Mouse (Mus musculus): Measurements from ENCODE around the gene Pde1a.

Pde1a gene

GRCm38 (mm10) chr2:80046751-80047513 is 82.3 kb downstream of the Pde1a start:
- DNase-seq (ENCODE audit: low spot score): no peak

DNA sequence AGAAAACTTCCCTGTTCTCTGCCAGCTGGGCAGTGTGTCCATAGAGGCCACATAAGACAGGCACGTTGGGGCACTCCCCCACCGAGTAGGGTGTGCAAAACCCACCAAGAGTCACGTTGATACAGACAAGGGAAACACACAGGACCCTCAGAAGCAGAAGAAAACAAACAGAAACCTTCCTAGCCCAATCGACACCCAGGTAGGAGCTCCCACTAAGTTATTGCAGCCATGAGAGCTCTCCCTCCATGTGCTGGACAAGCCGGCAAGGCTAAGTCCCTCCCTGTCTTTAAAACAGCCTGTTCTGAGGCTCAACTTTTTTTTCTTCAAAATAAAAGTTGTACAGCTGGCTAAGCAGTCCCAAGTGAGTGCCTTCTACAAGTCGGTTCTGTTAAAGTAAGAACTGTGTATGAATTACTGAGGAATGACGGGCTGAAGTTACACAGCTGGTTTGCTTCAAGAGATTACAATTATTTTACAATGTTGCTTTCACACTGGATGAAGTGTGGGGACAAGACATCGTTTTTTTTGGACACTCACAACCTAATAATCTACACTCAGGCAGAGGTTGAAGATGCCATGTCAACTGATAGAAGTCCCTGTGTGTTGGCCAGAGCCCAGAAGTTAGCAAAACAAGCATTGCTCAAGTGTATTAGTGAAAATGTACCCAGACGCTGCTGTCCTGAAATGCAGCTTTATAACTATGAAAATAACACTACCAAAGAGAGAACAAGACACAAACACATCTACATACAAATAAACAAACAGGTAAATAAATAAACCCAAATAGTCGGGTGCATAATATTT is 90.4 kb downstream of the Pde1a start:
- DNase-seq (ENCODE audit: low spot score): peak; percentile 20

- DNase-seq (ENCODE audit: low spot score): no peak
Measured at GRCm38 (mm10) chr2:80037971-80038370, 91.3 kb downstream of the Pde1a start.

DNA sequence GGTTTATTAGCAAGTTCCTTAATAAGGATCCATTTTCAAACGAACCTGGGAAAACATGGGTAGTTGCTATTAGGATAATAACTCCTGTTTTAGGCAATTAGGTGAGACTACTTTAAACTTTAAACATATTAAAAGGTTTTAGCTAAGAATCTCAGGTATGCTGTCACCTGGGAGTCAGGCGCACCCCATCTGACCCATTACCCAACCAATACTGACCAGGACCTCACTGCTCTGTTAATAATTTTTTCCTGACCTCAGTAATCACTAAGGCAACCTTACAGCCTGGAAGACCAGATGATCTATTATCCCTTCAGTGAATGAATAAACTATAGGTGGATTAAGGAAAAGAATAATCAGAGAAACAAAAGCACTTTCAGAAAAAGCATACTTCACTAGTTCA is 100.2 kb downstream of the Pde1a start:
- no peak for DNase-seq (ENCODE audit: low spot score)

GRCm38 (mm10) chr2:80026053-80026452 is 103.2 kb downstream of the Pde1a start:
- no peak for DNase-seq (ENCODE audit: low spot score)

DNA sequence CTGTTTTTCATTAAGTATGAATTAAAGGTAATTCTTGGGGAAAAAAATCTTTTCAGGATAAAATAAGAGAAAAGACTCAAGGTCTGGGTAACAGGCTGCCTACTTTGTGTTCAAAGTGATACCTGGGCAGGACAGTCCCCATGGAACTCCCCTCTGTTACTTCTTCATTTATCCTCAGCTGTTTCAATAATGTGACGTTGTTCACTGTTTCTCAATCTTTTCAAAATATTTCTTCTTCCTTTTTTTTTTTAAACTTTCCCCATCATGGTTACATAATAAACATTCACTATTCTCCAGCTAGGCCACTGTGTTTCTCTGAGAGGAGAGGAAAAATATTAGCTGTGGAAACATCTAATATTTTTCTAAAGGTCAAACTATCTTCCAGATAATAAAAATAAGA is 103.7 kb downstream of the Pde1a start:
- DNase-seq (ENCODE audit: low spot score): no peak

DNA sequence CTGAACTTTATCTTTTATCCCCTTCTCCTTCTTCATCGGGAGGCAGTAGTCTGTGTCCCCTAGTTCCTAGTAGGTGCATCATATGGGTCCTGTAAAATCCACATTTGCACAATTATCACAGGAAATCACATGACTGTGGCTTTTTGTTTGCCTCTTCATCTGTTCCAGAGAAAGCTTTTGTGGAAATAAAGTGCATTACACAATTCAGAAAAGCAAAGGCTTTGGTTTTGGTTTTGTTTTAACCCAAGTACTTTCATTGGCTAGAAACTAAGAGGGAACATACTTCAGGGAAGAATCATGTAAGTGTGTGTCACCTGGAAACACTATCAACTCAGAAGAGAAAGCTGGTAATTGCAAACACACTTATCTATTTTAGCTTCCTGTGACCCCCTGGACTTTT is 104.2 kb downstream of the Pde1a start:
- no peak for DNase-seq (ENCODE audit: low spot score)

DNA sequence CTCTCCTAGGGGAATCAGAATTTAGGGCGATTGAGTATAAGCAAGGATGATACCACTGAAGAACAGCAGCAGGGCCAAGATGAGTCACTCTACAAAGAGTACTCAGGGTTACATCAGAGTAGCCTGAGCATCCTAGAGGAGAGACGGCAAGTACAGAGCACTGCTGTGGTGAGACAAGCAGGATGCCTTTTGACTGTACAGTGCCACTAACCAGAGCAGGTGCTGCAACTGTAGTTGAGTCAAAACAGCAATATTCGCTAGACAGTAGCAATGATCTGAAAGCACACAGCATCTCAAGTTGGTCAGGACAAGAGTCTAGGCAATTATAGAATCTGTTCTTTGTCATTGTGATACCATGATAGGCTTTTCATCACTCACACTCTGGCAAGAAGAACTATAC is 115.1 kb downstream of the Pde1a start:
- DNase-seq (ENCODE audit: low spot score): no peak

GRCm38 (mm10) chr2:80013060-80013459 is 116.2 kb downstream of the Pde1a start:
- no peak for DNase-seq (ENCODE audit: low spot score)

DNA sequence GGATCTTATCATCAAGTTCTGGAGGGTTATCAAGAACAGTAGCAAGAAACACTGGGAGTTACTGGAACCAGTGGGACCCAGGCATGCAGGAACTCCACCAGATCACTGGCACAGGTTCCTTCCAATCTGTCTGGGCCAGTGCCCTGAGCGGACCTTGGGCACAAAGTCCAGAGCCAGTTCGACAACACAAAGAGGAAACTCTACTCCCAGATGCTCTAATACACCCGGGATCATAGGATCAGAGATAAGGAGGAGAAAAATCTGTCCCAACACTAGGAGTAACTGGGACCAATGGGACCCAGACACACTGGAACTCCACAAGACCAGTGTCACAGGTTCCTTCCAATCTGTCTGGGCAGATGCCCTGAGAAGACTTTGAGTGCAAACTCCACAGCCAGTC is 130.1 kb downstream of the Pde1a start:
- DNase-seq (ENCODE audit: low spot score): no peak

- DNase-seq (ENCODE audit: low spot score): no peak
Measured at GRCm38 (mm10) chr2:79998460-79998859, 130.8 kb downstream of the Pde1a start.

DNA sequence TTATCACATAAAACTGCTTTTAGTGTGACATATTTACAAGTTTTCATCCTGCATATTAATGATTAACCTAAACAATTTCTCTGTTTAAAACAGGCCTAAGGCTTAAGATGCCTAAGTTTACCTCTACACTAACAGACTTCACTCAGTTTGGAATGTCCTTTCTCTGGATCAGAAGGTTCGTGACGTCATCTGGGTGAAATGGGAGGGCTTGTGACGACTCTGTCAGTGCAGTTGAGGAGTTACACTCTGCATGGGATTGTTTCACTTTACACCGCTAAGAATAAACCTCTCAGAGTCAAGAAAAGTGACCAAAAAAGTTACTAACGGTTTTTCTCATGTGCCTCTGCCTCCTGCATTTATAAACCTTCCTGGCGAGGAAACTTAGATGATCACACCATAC is 137.6 kb downstream of the Pde1a start:
- DNase-seq (ENCODE audit: low spot score): no peak

DNA sequence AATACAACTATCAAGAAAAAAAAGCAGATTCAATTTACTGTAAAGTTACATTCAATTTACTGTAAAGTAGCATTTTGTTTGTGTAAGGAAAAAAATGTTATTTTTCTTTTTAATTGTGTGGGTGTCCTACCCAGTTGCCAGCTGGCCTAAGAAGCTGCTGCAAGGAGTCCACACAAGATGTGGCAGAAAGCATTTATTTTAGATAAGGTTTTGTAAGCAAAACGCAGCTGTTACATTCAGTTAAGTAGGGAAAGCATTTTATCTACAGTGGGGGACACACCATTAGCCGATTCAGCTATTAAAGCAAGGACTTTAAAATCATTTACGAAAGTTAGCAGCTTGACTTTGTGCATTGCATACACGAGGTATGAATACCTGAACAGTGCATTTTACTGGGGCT is 145.5 kb downstream of the Pde1a start:
- DNase-seq (ENCODE audit: low spot score): no peak

- peak; percentile 12 for DNase-seq (ENCODE audit: low spot score)
Measured at GRCm38 (mm10) chr2:79983222-79983632, 146.0 kb downstream of the Pde1a start.

DNA sequence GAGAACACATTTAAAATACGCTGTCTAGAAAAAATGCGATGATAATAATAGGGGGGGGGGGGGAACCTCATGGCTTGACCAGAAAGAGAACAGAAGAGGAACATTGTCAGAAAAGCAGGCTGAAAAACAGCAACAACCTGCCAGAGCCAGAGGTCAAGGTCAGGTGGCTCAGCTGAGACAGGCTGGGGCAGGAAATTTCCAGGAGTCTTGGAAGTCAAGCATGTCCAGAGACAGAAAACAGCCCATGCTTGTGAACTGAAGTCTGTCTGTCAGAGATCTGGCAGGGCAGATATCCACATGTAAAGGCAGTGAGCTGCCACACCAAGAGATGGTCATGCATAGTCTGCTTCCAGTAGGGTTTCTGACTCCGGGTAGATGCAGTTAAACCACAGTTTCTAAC is 147.5 kb downstream of the Pde1a start:
- DNase-seq (ENCODE audit: low spot score): no peak

DNA sequence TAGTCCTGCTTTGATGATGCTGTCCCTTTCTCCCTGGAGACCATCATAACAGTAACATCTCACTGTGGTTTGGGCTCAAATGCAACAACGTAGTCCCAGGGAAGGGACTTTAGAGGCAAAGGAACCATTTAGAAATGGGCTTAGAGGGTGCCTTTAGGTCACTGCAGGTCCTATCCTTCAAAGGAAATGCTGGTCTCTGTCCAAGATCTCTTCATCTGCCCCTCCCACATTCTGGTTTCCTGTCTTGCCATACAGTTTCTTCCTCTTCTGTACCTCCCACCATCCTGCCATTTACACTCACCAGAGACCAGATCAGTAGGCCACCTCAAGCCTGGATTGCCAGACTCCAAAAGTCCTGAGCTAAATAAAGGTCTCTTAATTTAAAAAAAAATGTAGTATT is 150.3 kb downstream of the Pde1a start:
- no peak for DNase-seq (ENCODE audit: low spot score)

DNA sequence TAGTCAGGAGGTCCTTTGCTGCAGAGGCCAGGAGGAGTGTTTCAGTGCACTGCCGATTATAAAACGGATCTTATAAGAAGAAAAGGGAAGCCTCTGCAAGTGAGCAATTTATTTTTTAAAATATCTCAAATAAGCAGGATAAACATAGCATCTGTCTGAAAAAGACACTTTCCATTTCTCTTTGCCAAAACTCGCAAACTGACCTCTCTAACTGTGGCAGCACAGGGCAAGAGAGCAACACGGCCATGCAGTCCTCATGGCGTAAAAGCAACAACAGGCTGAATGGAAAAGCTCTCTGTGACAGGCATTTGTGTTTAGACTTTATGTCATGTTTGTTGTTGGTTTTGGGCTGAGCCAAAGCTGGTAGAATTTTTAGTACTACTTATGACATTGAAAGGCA is 152.0 kb downstream of the Pde1a start:
- DNase-seq (ENCODE audit: low spot score): no peak

GRCm38 (mm10) chr2:79975947-79976346 is 153.3 kb downstream of the Pde1a start:
- DNase-seq (ENCODE audit: low spot score): no peak

DNA sequence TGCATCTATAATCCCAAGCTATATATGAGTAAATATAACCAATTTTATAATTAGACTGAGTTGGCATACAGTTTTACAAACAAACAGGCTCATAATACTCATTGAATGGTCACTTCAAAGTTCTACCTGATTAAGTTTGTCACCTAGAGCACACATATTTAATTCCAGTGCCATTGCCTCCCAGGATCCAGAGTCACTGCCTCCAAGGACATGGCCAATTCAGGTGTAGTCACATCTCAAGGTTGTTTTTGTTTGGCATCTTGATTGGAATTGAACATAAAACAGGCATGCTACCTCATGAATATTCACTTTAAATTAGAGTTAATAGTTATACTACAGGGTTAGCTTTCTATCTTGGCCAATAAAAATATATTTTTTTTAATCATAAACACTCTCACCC is 157.0 kb downstream of the Pde1a start:
- DNase-seq (ENCODE audit: low spot score): no peak

DNA sequence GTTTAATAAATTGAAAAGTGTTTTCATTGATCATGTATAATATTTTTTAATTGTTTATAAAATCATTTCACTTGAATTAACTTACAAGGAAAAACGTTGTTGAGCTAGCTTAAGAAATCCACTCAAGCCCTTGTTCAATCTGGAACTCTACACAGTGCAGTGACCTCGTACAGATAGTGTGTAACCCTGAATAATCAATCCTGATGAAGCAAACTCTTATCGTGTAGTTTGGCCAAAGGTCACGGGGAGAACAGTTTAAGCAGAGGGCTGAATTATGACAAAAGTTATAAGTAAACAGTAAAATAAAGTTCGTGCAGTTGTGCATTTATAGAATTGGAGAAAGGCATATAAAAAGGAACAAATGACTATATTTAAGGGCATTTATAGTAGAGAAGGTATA is 159.7 kb downstream of the Pde1a start:
- no peak for DNase-seq (ENCODE audit: low spot score)

DNA sequence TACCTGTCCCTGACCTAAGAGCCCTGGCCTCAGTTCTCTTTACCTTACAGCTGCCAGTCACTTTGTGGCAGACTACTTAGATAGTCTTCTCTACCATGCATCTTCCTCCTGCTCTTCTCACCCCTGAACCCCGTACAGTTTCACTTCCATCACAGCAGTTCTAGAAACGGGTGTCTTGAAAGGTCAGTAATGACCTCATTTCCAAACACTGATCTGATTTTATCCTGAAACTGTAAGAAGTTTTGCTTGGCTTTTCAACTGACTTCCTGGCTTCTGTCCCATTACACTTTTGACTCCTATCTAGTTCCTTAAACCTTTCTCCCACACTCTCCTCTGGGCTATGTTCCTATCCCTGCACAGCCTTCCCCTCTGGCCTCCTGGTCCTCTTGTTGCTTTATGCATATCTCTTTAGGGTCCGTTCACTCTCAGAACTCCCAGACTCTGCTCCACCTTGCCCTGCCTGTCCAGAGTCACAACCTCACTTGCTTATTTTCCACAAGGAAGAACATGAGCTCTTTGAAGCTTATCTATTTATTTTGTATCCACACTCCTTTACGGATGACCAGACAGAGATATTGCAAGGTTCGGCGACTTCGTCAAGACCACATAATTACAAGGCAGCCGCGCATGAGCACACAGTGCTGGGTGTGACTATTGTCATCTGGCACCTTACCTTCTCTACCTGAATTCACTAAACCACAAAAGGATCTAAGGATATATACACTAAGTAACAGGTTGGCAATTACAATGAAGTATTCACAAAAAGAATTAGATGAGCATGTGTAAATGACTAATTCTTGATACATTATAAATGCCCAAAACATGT is 162.4 kb downstream of the Pde1a start:
- DNase-seq (ENCODE audit: low spot score): no peak

DNA sequence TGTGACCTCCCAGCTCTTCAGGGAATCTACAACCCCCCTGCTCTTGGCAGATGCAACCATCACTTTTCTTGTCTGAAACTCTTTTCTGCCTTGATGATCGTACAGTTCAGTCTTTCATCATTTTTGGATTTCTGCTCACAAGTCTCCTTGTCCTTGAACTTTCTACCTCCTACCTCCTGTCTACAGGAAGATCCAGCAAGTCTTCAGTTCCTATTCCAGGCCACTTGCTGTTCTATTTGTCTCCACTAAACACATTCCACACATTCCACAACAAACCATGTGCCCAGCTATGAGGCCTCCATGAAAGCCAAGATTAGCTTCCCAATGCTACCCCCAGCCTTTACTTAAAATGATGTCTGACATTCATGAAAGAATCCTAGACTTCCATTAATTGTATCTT is 163.2 kb downstream of the Pde1a start:
- DNase-seq (ENCODE audit: low spot score): no peak

- DNase-seq (ENCODE audit: low spot score): no peak
Measured at GRCm38 (mm10) chr2:79964964-79965363, 164.3 kb downstream of the Pde1a start.

All from urinary bladder, postnatal 14 days (tissue).